Mouse (Mus musculus) right cerebral cortex, adult 2 months (tissue): ENCODE measurements around the gene Jazf1.

Experiments used
- DNase-seq, 2 experiments: peaks; one replicate each; pipeline ENCODE4 v3.0.0; 2021 to 2022; ENCODE audit warnings: low spot score in 2 of 2

Gene Jazf1

GRCm38 (mm10) chr6:52797252-52797800 lies 271.1 kb downstream of the Jazf1 start:
- no peak for DNase-seq

GRCm38 (mm10) chr6:52796691-52797090 lies 271.7 kb downstream of the Jazf1 start:
- DNase-seq, result no peak

- DNase-seq, result no peak
Measured at GRCm38 (mm10) chr6:52796035-52796598, 272.3 kb downstream of the Jazf1 start.

GRCm38 (mm10) chr6:52795029-52795841 lies 273.2 kb downstream of the Jazf1 start:
- no peak for DNase-seq

GRCm38 (mm10) chr6:52792455-52792854 lies 276.0 kb downstream of the Jazf1 start:
- no peak for DNase-seq

GRCm38 (mm10) chr6:52790781-52791180 lies 277.6 kb downstream of the Jazf1 start:
- DNase-seq, result no peak

- no peak for DNase-seq
Measured at GRCm38 (mm10) chr6:52790316-52790715, 278.1 kb downstream of the Jazf1 start.

- no peak for DNase-seq
Measured at GRCm38 (mm10) chr6:52779546-52779945, 288.9 kb downstream of the Jazf1 start.

GRCm38 (mm10) chr6:52778523-52778922 lies 289.9 kb downstream of the Jazf1 start:
- no peak for DNase-seq

GRCm38 (mm10) chr6:52777034-52777433 lies 291.4 kb downstream of the Jazf1 start:
- DNase-seq, result no peak

- no peak for DNase-seq
Measured at GRCm38 (mm10) chr6:52775956-52776355, 292.5 kb downstream of the Jazf1 start.

GRCm38 (mm10) chr6:52775350-52775749 lies 293.1 kb downstream of the Jazf1 start:
- no peak for DNase-seq

- DNase-seq, result no peak
Measured at GRCm38 (mm10) chr6:52773132-52773531, 295.3 kb downstream of the Jazf1 start.

- no peak for DNase-seq
Measured at GRCm38 (mm10) chr6:52770789-52771188, 297.6 kb downstream of the Jazf1 start.

- DNase-seq, result no peak
Measured at GRCm38 (mm10) chr6:52765206-52765605, 303.2 kb downstream of the Jazf1 start.

GRCm38 (mm10) chr6:52752832-52753231 lies 315.6 kb downstream of the Jazf1 start:
- DNase-seq, result no peak

GRCm38 (mm10) chr6:52734630-52735029 lies 333.8 kb downstream of the Jazf1 start:
- no peak for DNase-seq

- no peak for DNase-seq
Measured at GRCm38 (mm10) chr6:52730338-52730737, 338.1 kb downstream of the Jazf1 start.

GRCm38 (mm10) chr6:52724805-52725439 lies 343.5 kb downstream of the Jazf1 start:
- peak; percentile 81 for DNase-seq
